Mouse (Mus musculus) heart, adult 18-20 months (tissue): ENCODE data around the gene Brd1. TPM values are rescaled to one million over a fixed set of nuclear protein-coding genes. Genes with fewer than 3 reads are reported as not detected.
"Not testable (repeated sequence)": the region's sequence is repeated elsewhere in the genome, so short reads cannot be mapped to it uniquely, and the experiment has no call there.

ENCODE experiments used
- DNase-seq, 2 experiments: peaks; one replicate each; pipeline ENCODE4 v3.0.0; 2021 to 2022; ENCODE audit warnings: mixed read lengths in 1 of 2
- long read RNA-seq, 2 experiments: library from polyadenylated mRNA; stranded (forward); transcript quantifications; one replicate each; pipeline ENCODE4 v2.0.0; 2021
- total RNA-seq, 2 experiments: library from RNA; stranded (reverse); gene quantifications; 2 replicates each; pipeline ENCODE4 v1.2.3; 2021

Gene Brd1
- total RNA-seq = 10 to 100 TPM; 26.6 to 29.7 TPM
- long read RNA-seq, experiment 1, full-length matches to known transcripts = 1 of 14 reads
- long read RNA-seq, experiment 1, partial matches to known transcripts = 9 of 14 reads
- long read RNA-seq, experiment 1, other reads (novel, unspliced or antisense) = 4 of 14 reads
- long read RNA-seq, experiment 2, partial matches to known transcripts = 1 of 4 reads
- long read RNA-seq, experiment 2, other reads (novel, unspliced or antisense) = 2 of 4 reads

DNA sequence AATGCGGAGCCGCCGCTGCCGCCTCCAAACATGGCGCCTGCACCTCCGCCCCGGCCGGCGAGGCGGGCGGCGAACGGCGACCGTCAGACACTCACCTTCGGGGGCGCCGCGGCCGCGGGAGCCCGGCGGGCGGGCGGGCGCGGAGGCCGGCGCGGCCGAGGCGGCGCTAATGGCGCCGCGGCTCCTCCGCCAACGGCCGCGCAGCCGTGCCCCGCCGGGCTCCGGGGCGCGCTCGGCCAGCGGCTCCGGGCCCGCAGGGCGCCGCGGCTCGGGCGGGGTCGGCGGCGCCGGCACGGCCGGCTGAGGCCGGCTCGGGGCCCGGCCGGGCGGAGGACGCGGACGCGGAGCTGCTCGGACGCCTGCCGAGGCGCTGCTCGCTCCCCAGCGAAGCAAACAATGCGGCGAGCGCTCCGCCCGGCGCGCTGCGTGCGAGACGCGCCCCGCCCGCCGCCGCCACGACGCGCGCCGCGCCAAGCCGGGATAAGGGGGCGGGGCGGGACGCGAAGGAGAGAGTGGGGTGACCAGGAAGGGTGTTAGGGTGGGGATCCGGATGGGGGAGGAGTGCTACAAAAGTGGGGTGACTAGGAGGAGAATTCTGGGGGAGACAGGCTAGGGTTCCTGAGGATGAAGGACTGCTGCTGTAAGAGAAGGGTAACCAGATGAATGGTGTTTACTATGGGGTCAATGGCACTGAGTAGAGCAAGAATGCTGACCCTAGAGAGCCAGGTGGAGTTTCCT, at the start of gene Brd1:
TSS of gene Brd1 (minus strand) at position 400 of the 738 bp plus-strand sequence.
- DNase-seq = peak; percentile 89 to 91

DNA sequence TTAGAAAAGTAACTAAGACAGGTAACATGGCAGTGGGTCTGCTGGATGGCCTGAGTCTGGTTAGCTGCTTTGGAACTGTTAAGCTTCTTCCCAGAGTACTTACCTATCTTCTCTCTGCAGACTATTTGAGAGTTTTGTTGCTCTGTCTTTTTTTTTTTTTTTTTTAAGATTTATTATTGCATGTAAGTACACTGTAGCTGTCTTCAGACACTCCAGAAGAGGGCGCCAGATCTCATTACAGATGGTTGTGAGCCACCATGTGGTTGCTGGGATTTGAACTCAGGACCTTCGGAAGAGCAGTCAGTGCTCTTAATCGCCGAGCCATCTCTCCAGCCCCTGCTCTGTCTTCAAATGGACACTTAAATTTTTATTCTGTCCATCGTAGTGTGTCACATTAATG, 40.6 kb upstream of the Brd1 start:
- not testable (repeated sequence) for DNase-seq

- DNase-seq = no peak
Observed at GRCm38 (mm10) chr15:88768537-88768936, 34.5 kb upstream of the Brd1 start.

- DNase-seq = not testable (repeated sequence)
Observed at GRCm38 (mm10) chr15:88766139-88766538, 32.1 kb upstream of the Brd1 start.

GRCm38 (mm10) chr15:88761551-88761950, 27.5 kb upstream of the Brd1 start:
- DNase-seq = no peak

- no peak for DNase-seq
Observed at GRCm38 (mm10) chr15:88758061-88758460, 24.0 kb upstream of the Brd1 start.

GRCm38 (mm10) chr15:88755761-88756160, 21.7 kb upstream of the Brd1 start:
- no peak for DNase-seq

GRCm38 (mm10) chr15:88754896-88755295, 20.9 kb upstream of the Brd1 start:
- no peak for DNase-seq

- DNase-seq = no peak
Observed at GRCm38 (mm10) chr15:88752403-88752733, 18.3 kb upstream of the Brd1 start.

- DNase-seq = peak; percentile 36 to 63
Observed at GRCm38 (mm10) chr15:88751564-88752402, 17.8 kb upstream of the Brd1 start, which contains the start of gene Zbed4. Gene Zbed4, plus strand, starts transcription at chr15:88751660.

DNA sequence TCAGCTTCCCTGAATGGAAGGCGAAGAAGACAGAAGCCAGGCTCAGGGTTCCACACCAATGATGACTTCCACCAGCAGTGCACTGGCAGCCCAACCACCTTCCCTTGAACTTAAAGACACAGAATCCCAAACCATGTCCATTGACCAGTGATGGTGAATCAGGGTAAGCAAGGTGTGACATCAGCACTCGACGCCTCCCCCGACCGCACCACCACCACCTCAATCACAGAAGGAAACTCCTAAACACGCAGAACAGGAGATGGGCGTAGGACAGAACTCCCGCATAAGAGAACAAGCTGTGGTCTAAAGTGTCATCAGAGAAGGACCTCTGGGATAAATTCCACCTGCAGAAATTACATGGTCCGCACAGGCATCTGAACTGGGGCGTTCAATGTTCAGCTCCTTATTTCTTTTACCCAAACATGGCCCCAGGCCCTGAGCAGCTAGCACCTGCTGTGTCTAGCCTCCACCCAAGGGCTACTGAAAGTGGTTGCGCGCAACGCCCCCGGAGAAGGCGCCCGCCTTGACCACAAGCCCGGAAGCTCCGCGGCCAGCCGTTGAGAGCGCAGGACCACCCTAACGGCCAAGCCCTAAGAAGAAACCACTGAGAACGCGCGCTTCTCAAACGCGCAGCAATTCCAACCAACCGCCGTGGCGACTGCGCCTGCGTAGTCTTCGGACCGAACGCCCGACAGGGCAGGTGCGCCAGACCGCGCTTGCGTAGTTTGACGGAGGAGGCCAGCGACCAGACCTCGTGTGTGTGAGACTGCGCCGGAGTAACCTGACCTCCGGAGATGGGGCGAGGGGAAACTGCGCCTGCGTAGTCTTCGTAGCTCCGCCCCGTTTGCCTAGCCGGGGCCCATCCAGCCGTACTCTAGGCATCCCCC, 16.9 kb upstream of the Brd1 start:
- peak; percentile 97 to 100 for DNase-seq

DNA sequence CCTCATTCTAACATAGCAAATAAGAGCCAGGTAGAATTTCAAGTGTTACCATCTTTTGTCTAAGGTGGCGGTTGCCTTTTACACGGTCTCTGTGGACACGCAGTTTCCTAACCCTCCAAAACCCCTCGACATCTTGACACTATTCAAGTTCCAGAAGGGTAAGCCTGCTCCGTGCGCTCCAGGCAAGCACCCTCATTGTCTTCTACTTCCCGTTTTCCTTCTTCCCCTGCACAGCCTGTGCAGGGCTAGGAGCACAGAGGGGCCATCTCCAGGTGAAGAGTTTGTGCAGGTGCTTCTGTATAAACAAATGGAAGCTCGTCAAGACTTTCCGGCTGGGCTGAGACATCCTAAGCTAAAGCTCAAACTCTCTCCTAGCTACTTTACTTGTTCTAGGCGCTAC, 16.0 kb upstream of the Brd1 start:
- no peak for DNase-seq

- not testable (repeated sequence) for DNase-seq
Observed at GRCm38 (mm10) chr15:88749617-88750016, 15.6 kb upstream of the Brd1 start.

GRCm38 (mm10) chr15:88745926-88746325, 11.9 kb upstream of the Brd1 start:
- DNase-seq = no peak

DNA sequence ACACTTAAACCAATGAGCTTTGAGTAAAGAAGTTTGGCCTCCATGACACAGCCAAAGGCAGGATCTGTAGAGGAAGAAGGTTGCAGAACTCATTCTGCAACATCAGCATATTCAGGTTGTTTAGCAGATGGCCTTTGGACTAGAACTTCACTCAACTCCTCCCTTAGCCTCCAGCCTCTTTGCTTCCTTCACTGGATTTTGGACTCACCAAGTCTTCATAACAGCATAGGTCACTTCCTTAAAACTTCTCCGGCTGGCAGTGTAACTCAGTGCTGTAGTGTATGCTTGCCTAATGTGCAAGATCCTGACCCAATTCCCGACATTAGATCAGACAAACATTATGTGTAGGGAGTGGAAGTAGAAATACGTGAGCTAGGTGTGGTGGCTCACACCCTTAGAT, 11.3 kb upstream of the Brd1 start:
- no peak for DNase-seq

DNA sequence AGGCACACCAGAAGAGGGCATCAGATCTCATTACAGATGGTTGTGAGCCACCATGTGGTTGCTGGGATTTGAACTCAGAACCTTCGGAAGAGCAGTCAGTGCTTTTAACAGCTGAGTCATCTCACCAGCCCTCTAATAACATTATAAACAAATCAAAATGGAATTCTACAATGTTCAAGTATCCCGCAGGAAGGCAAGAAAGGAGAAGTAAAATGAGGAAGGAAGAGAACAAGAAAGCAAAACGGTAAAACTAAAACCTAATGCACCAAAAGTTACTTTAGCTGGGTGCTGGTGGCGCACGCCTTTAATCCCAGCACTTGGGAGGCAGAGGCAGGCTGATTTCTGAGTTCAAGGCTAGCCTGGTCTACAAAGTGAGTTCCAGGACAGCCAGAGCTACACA, 9.3 kb upstream of the Brd1 start:
- DNase-seq = not testable (repeated sequence)

- no peak for DNase-seq
Observed at GRCm38 (mm10) chr15:88741366-88741765, 7.3 kb upstream of the Brd1 start.

- no peak for DNase-seq
Observed at GRCm38 (mm10) chr15:88738466-88738865, 4.4 kb upstream of the Brd1 start.

DNA sequence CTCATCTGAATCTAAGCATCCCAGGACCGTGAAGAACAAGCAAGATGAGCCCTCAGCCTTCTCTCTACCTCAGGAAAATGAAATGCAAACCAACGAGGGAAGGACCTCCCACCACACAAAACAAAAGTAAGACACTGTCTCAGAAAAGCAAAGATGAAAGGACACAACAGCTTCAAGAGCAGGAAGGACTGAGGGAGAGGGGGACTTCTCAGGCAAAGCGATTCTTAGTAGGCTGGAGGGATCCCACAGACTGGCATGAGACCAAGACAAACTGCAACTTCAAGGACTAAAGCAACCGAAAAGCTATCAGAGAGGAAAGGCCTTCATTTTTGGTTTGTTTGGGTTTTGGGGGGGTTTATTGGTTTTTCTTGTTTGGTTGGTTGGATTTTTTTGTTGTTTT, 2.1 kb upstream of the Brd1 start:
- DNase-seq = no peak

DNA sequence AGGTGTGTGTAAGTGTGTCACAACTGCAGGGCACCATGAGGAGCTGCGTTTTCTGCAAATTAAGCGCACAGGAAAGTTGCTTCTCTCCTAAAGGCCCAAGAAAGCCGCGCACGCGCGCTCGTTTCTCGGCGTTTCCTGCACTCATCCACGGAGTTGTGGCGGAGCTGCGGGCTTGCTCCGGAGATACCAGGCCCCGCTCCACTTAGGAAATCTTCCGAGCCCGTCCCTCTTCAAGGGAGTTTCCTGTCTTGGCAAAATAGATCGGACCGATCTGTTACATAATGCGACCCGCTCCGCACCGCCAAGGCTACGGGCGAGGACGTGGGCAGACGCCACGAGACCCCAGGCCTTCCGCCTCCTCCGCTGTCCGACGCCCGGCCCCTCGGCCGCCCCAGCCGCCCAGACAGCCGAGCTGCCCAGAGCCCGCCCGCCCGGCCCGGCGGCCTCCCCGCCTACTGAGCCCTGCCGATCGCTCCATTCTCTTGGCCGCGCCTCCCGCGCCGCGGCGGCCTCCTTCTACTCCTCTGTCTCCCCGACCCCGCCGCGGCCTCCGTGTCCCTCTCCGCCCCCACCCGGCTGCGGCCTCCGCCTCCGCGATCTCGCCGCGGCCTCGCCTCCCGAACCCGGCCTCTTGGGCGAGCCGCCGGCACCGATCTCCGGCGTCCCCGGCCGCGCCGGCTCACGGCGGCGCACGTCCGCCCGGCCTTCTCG, 837 bp downstream of the Brd1 start:
- DNase-seq = peak; percentile 79 to 82

- DNase-seq = no peak
Observed at GRCm38 (mm10) chr15:88732405-88733020, 1.5 kb downstream of the Brd1 start.
